Comparison of ENCODE assay signal across 8 mouse cellular contexts in the genomic region with DNA sequence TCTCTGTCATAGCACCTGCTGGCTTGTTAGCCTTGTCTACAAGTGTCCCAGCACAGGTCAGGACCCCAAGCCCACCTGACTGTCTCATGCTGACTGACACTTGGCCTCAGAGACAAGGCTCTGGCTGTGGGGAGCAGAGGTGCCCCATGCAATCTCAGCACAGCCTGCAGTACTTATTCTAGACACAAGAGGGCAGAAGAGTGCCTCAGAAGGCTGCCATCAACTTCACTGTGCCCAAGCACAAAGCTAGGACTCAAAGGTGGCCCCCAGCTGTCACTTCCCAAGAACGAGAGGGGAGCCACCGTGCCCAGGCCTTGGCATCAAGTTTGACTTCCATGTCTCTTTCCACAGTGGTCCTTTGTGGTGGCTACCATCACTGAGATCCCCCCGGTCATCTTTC. TPM values are rescaled to one million over a fixed set of nuclear protein-coding genes. Genes with fewer than 3 reads are reported as not detected.
A peak's percentile ranks its signal among the peaks of the same experiment; 100 is the strongest.
DNase-seq lines count a peak whose midpoint lies in the region; ATAC-seq and TF ChIP-seq lines count a peak whose summit lies in the region.
"Had no signal": no experiment of that assay in that cellular context is flagged by ENCODE, and none has a peak within 500 bp of the region (broad histone marks: within the 10 kb centered on the region; RNA-seq: fewer than 3 reads in every experiment).

No protein-coding gene starts in this region.

- H3K27ac ChIP-seq in forebrain, embryonic 10.5 days = 0 out of 2 replicates have a peak overlapping the region, but pooled peaks have one; percentile 20
- H3K27ac ChIP-seq in left cerebral cortex, adult 2 months = no peak overlapping the region
- H3K27ac ChIP-seq: limb, embryonic 15.5 days had no signal

- TF ChIP-seq CTCF in left cerebral cortex, adult 2 months (IDR thresholded peaks at IDR 0.05) = no peak; the same call in none of the 2 replicates

- peaks cover 15% of the 10 kb centered on the region for H3K4me1 ChIP-seq in forebrain, embryonic 10.5 days

- peak; percentile 63 for DNase-seq in R1 (ENCODE audit: low read depth, low spot score)
- DNase-seq in c-Kit-negative CD71-positive TER-119-positive erythroid progenitor cells, embryonic 14.5 days (ENCODE audit: low read depth, low spot score) = peak; percentile 81
- peak; percentile 72 for DNase-seq in forebrain, embryonic 10.5 days (ENCODE audit: extremely low spot score, low spot score)
- peak; percentile 78 to 83 for DNase-seq in left cerebral cortex, adult 2 months (ENCODE audit: extremely low spot score in 1 of 2, low spot score in 2 of 2)
- DNase-seq in mesoderm, embryonic 11.5 days (ENCODE audit: low read depth, low spot score) = peak; percentile 80
- peak; percentile 69 for DNase-seq in right cerebral cortex, postnatal 25 days

- peak; percentile 69 to 78 for ATAC-seq in hematopoietic stem cell, adult 5-6 weeks (replicated peaks in 1 of 2; ENCODE audit: insufficient read depth in 1 of 2, low FRiP score in 2 of 2, low TSS enrichment in 1 of 2, low read depth in 1 of 2, poor library complexity in 2 of 2, severe bottlenecking in 2 of 2)

- H3K4me3 ChIP-seq in forebrain, embryonic 10.5 days = no peak overlapping the region
- H3K4me3 ChIP-seq in left cerebral cortex, adult 2 months = no peak overlapping the region
- H3K4me3 ChIP-seq: limb, embryonic 15.5 days had no signal

- intact Hi-C loops in left cerebral cortex, adult 2 months (cut with DNase I) = loop anchor here (1.0 kb wide), 1 partner anchor 116 kb away; no protein-coding TSS in a partner anchor

- no peaks in the 10 kb centered on the region for H3K9me3 ChIP-seq in forebrain, embryonic 10.5 days
- H3K9me3 ChIP-seq: limb, embryonic 15.5 days had no signal

- no peaks in the 10 kb centered on the region for H3K27me3 ChIP-seq in forebrain, embryonic 10.5 days (ENCODE audit: poor library complexity, severe bottlenecking)
- H3K27me3 ChIP-seq: limb, embryonic 15.5 days had no signal

- 42% methylated on average over 3 of the region's 3 CpGs for WGBS in forebrain, embryonic 10.5 days

- H3K36me3 ChIP-seq in forebrain, embryonic 10.5 days (replicated peaks) = peaks cover 7% of the 10 kb centered on the region

RNA-seq across cellular contexts. Expression of gene Hdac11, which starts 8.7 kb away (rescaled TPM):
- polyA plus RNA-seq in forebrain, embryonic 10.5 days (2016; fragmentation: Nextera tagmentation; extraction: Ambion mirVana) = 9.5 and 9.8 TPM in 2 replicates
- total RNA-seq in hematopoietic stem cell, adult 5-6 weeks (2017) = 6.4 and 11.7 TPM in 2 replicates
- total RNA-seq in left cerebral cortex, adult 2 months (2021) = 100 to 1,000 TPM; 174 to 176 TPM

RNA-seq across cellular contexts. Expression of gene Fbln2, which starts 47.0 kb away (rescaled TPM):
- polyA plus RNA-seq in forebrain, embryonic 10.5 days (2016; fragmentation: Nextera tagmentation; extraction: Ambion mirVana) = 30.5 and 35.4 TPM in 2 replicates
- total RNA-seq in hematopoietic stem cell, adult 5-6 weeks (2017) = not detected in 2 replicates
- total RNA-seq in left cerebral cortex, adult 2 months (2021) = 1 to 10 TPM; 5.7 to 8.0 TPM

RNA-seq across cellular contexts. Expression of gene Nup210, which starts 48.6 kb away (rescaled TPM):
- 38.6 and 41.6 TPM in 2 replicates for polyA plus RNA-seq in forebrain, embryonic 10.5 days (2016; fragmentation: Nextera tagmentation; extraction: Ambion mirVana)
- total RNA-seq in hematopoietic stem cell, adult 5-6 weeks (2017) = 140 and 155 TPM in 2 replicates
- total RNA-seq in left cerebral cortex, adult 2 months (2021) = 10 to 100 TPM; 23.5 to 24.5 TPM

Comparison
In these comparisons a context has a peak if more than half of its experiments do, and no peak if none do; other contexts are left out.
1. RNA of gene Hdac11, which starts 8.7 kb away (total RNA-seq): 174 to 176 TPM in left cerebral cortex, adult 2 months; 6.4 to 11.7 TPM in hematopoietic stem cell, adult 5-6 weeks; every median in the first group is over 10 times any median in the second.
2. Peak in every context shown above with its lines, with median percentiles within 50 percentile points of each other: DNase-seq.